Mouse (Mus musculus): ENCODE measurements around the gene Hlcs.

The Hlcs gene

DNA sequence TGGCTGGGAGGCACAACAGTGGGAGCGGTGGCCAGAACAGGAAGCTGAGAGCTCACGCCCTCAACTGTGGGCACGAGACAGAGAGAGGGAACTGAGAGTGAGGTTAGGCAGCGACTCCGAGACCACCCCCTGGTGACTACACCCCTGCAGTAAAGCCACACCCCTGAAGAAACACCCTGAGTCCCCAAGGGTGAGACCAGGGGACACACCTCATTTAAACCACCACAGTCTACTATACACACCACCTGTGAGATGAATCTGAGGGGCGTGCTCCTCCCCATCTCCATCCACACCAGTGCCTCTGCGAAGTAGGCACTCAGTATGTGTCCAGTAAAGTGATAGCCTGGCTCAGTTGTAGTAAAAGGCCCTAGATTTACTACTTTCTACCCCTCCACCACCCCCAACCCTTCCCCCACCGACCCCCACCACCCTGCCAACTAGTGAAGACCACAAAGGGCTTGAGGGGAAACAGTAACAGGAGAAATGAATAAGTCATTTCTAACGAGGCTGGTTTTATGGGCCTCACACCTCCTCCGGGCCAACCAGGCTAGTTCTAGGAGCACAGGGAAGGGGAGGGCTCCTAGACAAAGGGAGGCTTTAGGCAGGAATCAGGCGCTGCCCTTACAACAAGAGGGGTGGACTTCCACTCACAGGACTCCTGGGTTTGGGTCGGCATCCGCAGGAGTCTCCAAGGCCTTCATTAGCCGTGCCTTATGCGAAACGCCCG lies 67.2 kb downstream of the Hlcs start:
- DNase-seq (ENCODE audit: low spot score) = no peak

GRCm38 (mm10) chr16:94241126-94241525 lies 72.2 kb downstream of the Hlcs start:
- no peak for DNase-seq (ENCODE audit: low spot score)

- DNase-seq (ENCODE audit: low spot score) = no peak
Observed at GRCm38 (mm10) chr16:94240190-94240589, 73.2 kb downstream of the Hlcs start.

GRCm38 (mm10) chr16:94239567-94239966 lies 73.8 kb downstream of the Hlcs start:
- no peak for DNase-seq (ENCODE audit: low spot score)

GRCm38 (mm10) chr16:94239146-94239545 lies 74.2 kb downstream of the Hlcs start:
- no peak for DNase-seq (ENCODE audit: low spot score)

DNA sequence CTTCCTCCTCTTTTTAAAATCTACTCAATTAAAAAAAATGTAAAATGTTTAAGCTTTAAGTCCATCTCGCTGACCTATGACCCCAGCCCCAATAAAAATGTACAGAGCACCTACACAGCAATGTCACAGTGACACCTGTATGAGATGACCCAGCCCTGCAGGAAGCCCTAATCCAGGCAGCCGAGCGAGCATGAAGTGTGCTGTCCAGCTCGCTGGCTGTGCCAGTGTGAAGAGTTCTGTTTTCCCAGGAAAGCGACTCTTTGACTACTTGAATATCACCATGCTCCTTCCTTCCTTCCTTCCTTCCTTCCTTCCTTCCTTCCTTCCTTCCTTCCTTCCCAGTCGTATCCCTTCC lies 76.3 kb downstream of the Hlcs start:
- no peak for DNase-seq (ENCODE audit: low spot score)

DNA sequence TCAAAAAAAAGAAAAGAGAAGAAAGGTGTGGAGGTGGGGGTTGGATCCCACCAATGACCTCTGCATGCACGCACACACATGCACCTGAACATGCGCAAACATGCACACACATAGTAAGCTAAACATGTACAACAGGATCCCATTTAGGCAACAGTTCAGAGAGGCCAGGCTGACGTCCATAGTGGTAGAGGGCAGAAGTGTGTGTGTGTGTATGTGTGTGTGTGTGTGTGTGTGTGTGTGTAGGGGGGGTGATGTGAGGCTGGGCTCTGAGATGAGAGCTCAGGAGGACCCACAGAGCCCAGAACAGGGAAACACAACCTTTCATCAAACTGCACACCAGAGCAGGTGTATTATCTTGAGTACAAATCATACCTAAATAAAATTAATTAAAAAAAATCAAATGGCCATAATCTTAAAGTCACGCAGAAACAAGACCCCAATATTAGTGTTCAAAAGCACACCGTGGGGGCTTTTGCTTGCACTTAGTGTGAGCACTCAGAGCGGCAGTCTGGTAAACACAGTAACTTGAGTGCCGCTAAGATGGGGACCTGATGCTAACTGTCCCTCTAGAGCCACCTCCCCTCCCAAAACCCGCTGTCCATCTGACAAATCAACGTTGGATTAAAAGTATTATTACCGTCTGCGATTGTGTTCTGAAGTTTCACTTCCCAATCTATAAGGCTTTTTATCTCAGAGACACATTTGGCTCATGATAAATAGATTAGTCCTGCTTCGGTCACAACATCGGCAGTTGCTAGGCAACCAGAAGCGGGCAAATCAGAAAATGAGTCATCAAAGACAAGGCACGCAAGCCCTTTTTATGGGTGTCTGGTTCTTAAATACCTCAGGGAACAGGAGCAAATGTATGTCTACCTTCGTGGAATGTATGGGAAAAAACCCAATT lies 76.9 kb downstream of the Hlcs start:
- DNase-seq (ENCODE audit: low spot score) = no peak

GRCm38 (mm10) chr16:94235718-94236117 lies 77.7 kb downstream of the Hlcs start:
- no peak for DNase-seq (ENCODE audit: low spot score)

DNA sequence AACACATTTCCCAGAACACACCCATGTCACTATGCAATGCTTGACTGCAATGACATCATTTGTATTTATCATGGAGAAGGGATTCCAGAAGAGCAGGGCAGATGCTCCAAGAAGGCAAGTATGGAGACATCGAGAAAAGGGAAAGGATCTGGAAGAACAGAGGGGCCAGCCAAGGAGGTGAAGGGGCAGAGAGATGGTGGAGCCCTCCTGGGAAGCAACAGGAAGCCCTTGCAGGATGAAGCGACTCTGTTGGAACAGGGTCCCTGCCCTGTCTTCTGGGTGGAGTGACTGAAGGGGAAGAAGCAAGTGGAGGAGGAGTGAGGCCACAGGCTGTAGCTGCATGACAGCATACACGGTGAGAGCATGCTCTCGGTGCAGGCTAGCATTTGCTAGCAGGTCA lies 79.2 kb downstream of the Hlcs start:
- DNase-seq (ENCODE audit: low spot score) = no peak

GRCm38 (mm10) chr16:94230909-94231575 lies 82.3 kb downstream of the Hlcs start:
- DNase-seq (ENCODE audit: low spot score) = no peak

- DNase-seq (ENCODE audit: low spot score) = no peak
Observed at GRCm38 (mm10) chr16:94230499-94230898, 82.9 kb downstream of the Hlcs start.

DNA sequence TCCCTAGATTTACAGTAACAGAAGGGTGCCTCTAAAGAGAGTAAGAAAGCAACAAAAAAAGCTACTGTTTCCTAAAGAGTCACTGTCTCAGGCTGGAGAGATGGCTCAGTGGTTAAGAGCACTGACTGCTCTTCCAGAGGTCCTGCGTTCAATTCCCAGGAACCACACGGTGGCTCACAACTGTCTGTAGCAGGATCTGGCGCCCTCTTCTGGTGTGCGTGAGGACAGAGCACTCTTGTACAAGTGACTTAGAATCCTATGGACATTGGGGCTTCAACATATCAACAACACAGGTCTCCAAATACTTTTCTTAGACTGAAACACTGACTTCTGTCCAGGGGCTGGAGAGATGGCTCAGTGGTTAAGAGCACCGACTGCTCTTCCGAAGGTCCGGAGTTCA lies 83.5 kb downstream of the Hlcs start:
- DNase-seq (ENCODE audit: low spot score) = no peak

GRCm38 (mm10) chr16:94228858-94229555 lies 84.4 kb downstream of the Hlcs start:
- no peak for DNase-seq (ENCODE audit: low spot score)

DNA sequence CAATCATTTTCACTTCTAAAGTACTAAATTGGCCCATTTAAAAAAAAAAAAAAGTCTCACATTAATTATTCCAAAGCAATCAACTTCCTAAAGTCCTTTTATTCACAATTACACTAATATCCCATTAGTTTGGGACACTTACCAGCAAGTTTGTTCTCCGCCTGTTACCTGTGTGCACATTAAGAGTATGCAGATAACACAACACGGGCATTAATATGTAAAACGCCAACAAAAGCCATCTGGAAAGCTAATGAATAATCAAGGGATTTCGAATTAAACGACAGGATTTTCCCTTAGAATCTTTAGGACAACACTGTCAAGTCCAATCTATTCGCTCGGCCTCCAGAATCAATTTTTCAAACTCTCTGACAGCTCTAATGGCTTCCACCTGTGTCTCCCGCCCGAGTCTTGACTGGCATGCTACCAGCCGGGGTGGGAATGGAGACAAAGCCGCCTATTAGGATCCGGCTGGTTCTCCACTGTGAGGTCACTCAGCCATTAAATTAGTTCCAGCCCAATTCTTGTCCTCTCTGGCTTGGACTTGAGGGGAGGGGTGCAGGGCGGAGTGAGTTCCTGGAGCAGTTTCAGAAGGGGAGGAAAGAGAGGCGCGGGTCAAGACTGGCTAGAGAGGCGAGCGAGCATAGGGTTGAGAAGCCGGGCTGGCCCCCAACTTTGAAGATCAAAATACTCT lies 85.9 kb downstream of the Hlcs start:
- DNase-seq (ENCODE audit: low spot score) = no peak

DNA sequence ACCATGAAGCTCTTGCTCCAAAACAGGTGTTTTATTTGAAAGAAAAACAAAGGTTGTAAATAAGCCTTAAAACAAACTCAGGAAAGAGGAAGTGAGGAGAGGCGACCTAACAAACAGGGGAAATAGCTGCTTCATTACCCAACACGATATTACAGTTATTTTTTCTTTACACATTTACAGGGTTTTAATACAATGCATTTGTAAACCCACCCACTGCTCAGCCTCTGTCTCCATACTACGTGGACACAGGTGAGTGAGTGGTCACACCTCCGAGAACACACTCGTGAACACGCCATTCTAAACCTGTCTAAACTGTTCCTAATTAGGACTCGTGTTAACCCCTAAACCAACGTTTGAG lies 90.0 kb downstream of the Hlcs start:
- no peak for DNase-seq (ENCODE audit: low spot score)

DNA sequence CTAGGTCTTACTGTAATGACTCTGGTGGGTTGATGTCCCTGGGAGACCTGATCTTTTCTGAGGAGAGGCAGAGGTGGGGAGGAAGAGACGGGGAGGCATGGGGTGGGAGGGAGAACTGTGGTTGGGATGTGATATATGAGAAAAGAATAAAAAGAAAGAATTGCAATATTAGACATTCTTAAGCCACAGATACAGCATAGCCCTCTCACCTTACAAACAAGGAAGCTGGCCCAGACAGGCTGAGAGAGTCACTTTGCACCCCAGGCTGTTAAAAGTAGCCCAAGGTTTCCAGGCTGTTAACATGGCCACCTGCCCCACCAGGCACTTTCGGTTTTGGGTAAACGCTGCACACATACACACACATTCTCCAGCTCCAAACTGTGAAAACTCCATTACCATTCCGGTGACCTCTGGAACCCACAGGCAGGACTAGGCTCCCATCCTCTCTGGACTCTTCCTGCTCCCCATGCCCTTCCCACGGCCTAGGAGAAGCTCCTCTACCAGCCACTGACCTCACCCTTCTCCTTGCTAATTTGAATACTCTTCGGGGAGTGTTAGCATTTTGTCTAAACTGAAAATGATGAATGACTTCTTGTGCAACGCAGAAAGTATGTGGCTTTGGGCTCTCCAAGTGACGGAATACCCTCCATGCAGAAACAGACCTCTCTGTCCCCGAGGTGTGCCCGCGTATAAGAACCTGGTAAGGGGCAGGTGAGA lies 90.6 kb downstream of the Hlcs start:
- no peak for DNase-seq (ENCODE audit: low spot score)

GRCm38 (mm10) chr16:94210689-94211357 lies 102.5 kb downstream of the Hlcs start:
- no peak for DNase-seq (ENCODE audit: low spot score)

DNA sequence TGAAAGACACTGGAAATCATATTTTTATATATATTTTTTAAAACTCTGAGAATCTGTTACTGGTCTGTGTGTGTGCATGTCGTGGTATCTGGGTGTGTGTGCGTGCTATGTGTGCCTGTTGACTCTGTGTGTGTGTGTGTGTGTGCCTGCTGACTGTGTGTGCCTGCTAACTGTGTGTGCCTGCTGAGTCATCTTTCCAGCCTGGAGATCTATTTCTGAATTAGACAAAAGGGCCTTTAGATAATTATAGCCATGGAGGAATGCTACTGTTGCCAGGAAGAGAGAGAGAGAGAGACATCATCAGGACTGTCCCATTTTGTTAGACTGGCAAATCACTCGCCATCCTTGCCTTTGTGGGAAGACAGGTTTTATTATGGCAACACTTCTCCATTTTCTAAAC lies 103.7 kb downstream of the Hlcs start:
- DNase-seq (ENCODE audit: low spot score) = peak; percentile 56

DNA sequence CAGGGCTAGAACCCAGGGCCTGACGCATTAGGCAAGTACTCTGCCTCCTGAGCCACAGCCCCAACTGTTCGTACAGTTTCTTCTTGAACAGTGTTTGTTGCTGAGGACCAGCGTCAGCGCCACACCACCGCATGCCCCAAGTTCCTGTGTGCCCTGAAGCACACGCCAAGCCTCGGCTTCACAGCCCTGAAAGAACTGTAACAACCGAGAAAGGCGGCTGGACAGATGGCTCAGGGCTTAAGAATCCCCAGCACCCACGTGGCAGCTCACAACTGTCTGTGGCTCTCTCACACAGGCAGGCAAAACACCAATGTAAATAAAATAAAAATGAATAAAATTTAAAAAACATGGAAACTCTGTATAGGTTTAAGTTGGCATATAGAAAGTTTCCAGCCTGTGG lies 104.5 kb downstream of the Hlcs start:
- DNase-seq (ENCODE audit: low spot score) = no peak

GRCm38 (mm10) chr16:94208152-94208551 lies 105.2 kb downstream of the Hlcs start:
- DNase-seq (ENCODE audit: low spot score) = no peak
